Mouse (Mus musculus): ENCODE measurements around the gene Pacrg. TPM values are rescaled to one million over a fixed set of nuclear protein-coding genes. Genes with fewer than 3 reads are reported as not detected.

Pacrg gene
- polyA plus RNA-seq (2016; fragmentation: Nextera tagmentation; extraction: Ambion mirVana) = 4.9 and 7.4 TPM in 2 replicates

GRCm38 (mm10) chr17:10840148-10840707 is at the start of gene Pacrg, which contains the start of gene Prkn:
Gene Pacrg, minus strand, starts transcription at chr17:10840311.
Gene Prkn, plus strand, starts transcription at chr17:10840384.
- Histone ChIP-seq H3K36me3 (replicated peaks) (no peaks in the 10 kb centered on the region), H3K4me3 (replicated peaks) (peak within 1 kb of the TSS; percentile 61), H3K9me3 (no peaks in the 10 kb centered on the region), H3K27me3 (no peaks in the 10 kb centered on the region), H3K4me1 (peaks cover 8% of the 10 kb centered on the region), H3K9ac (peak within 1 kb of the TSS; percentile 66), H3K27ac (0 out of 2 replicates have a peak within 1 kb of the TSS, but pooled peaks have one; percentile 10), H3K4me2 (peak within 1 kb of the TSS; percentile 79)
- under 1% methylated on average over 45 of the region's 58 CpGs for WGBS
- peak; percentile 96 for ATAC-seq (ENCODE audit: low FRiP score)

- H3K36me3 ChIP-seq (replicated peaks) = no peaks in the 10 kb centered on the region
- no peak overlapping the region for H3K4me3 ChIP-seq (replicated peaks)
- ATAC-seq (ENCODE audit: low FRiP score) = 0 out of 2 replicates have a peak, but pooled peaks have one; percentile 30
- H3K27me3 ChIP-seq = no peaks in the 10 kb centered on the region
- peaks cover 7% of the 10 kb centered on the region; the same call in 1 of the 2 replicates for H3K4me1 ChIP-seq
- H3K4me2 ChIP-seq = no peak overlapping the region
- WGBS = 9% methylated on average over 4 of the region's 4 CpGs
- no peak overlapping the region for H3K27ac ChIP-seq
- no peaks in the 10 kb centered on the region for H3K9me3 ChIP-seq
- H3K9ac ChIP-seq = no peak overlapping the region
Observed at GRCm38 (mm10) chr17:10887924-10888323, 47.8 kb upstream of the Pacrg start.

GRCm38 (mm10) chr17:10882260-10882659 is 42.1 kb upstream of the Pacrg start:
- WGBS = 83% methylated on average over 1 of the region's 1 CpGs
- H3K9me3 ChIP-seq = no peaks in the 10 kb centered on the region
- no peaks in the 10 kb centered on the region for H3K4me1 ChIP-seq
- no peak overlapping the region for H3K27ac ChIP-seq
- no peaks in the 10 kb centered on the region for H3K27me3 ChIP-seq
- H3K36me3 ChIP-seq (replicated peaks) = no peaks in the 10 kb centered on the region
- H3K4me2 ChIP-seq = no peak overlapping the region
- no peak overlapping the region for H3K9ac ChIP-seq
- no peak overlapping the region for H3K4me3 ChIP-seq (replicated peaks)
- ATAC-seq (ENCODE audit: low FRiP score) = no peak

DNA sequence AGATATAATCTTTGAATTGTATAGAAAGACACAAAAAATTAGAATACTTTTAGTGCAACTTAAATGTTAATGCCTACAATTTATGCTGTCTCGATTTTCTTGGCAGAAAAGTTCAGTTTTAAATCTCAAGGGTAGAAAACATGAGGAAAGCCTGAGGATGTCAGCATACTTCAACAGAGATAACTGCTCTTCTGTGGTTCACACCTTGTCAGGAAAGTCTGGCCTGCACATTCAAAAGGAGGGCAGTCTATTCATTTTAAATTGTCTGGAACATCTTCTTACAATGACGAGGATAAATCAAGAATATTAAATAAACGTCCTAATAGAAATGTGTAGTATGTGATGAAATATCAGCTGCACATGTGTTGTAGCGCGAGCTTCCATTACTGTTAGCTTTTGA is 38.9 kb upstream of the Pacrg start:
- Histone ChIP-seq H3K27ac (no peak overlapping the region), H3K4me3 (replicated peaks) (no peak overlapping the region), H3K4me2 (no peak overlapping the region), H3K27me3 (no peaks in the 10 kb centered on the region), H3K36me3 (replicated peaks) (no peaks in the 10 kb centered on the region), H3K4me1 (no peaks in the 10 kb centered on the region), H3K9me3 (no peaks in the 10 kb centered on the region), H3K9ac (no peak overlapping the region)
- ATAC-seq (ENCODE audit: low FRiP score) = no peak
- 88% methylated on average over 5 of the region's 5 CpGs for WGBS

GRCm38 (mm10) chr17:10874208-10875187 is 34.4 kb upstream of the Pacrg start:
- H3K4me2 ChIP-seq = no peak overlapping the region
- no peaks in the 10 kb centered on the region for H3K27me3 ChIP-seq
- no peaks in the 10 kb centered on the region for H3K36me3 ChIP-seq (replicated peaks)
- no peak for ATAC-seq (ENCODE audit: low FRiP score)
- no peak overlapping the region for H3K4me3 ChIP-seq (replicated peaks)
- no peaks in the 10 kb centered on the region for H3K4me1 ChIP-seq
- H3K9ac ChIP-seq = no peak overlapping the region
- no peaks in the 10 kb centered on the region for H3K9me3 ChIP-seq
- H3K27ac ChIP-seq = no peak overlapping the region
- 87% methylated on average over 7 of the region's 7 CpGs for WGBS

GRCm38 (mm10) chr17:10854207-10854606 is 14.1 kb upstream of the Pacrg start:
- Histone ChIP-seq H3K27ac (no peak overlapping the region), H3K9me3 (no peaks in the 10 kb centered on the region), H3K36me3 (replicated peaks) (no peaks in the 10 kb centered on the region), H3K4me1 (no peaks in the 10 kb centered on the region), H3K27me3 (no peaks in the 10 kb centered on the region), H3K9ac (no peak overlapping the region), H3K4me3 (replicated peaks) (no peak overlapping the region), H3K4me2 (no peak overlapping the region)
- ATAC-seq (ENCODE audit: low FRiP score) = no peak
- WGBS = 90% methylated on average over 3 of the region's 3 CpGs

- peak overlapping the region; percentile 79 for H3K4me2 ChIP-seq
- peak overlapping the region; percentile 66 for H3K9ac ChIP-seq
- ATAC-seq (ENCODE audit: low FRiP score) = peak; percentile 59
- no peaks in the 10 kb centered on the region for H3K9me3 ChIP-seq
- peaks cover 8% of the 10 kb centered on the region for H3K4me1 ChIP-seq
- H3K4me3 ChIP-seq (replicated peaks) = peak overlapping the region; percentile 61
- no peaks in the 10 kb centered on the region for H3K36me3 ChIP-seq (replicated peaks)
- H3K27ac ChIP-seq = no peak overlapping the region
- no peaks in the 10 kb centered on the region for H3K27me3 ChIP-seq
- WGBS = 2% methylated on average over 20 of the region's 20 CpGs
Observed at GRCm38 (mm10) chr17:10840731-10841201, 655 bp upstream of the Pacrg start.

- Histone ChIP-seq H3K9me3 (no peaks in the 10 kb centered on the region), H3K4me2 (no peak overlapping the region), H3K27ac (no peak overlapping the region), H3K4me1 (no peaks in the 10 kb centered on the region), H3K27me3 (no peaks in the 10 kb centered on the region), H3K36me3 (replicated peaks) (no peaks in the 10 kb centered on the region), H3K4me3 (replicated peaks) (no peak overlapping the region), H3K9ac (no peak overlapping the region)
- WGBS = 79% methylated on average over 4 of the region's 4 CpGs
- ATAC-seq (ENCODE audit: low FRiP score) = no peak
Observed at GRCm38 (mm10) chr17:10818971-10819370, 21.1 kb downstream of the Pacrg start.

- WGBS = 82% methylated on average over 2 of the region's 2 CpGs
- Histone ChIP-seq H3K27me3 (no peaks in the 10 kb centered on the region), H3K4me1 (no peaks in the 10 kb centered on the region), H3K36me3 (replicated peaks) (no peaks in the 10 kb centered on the region), H3K9me3 (no peaks in the 10 kb centered on the region), H3K4me3 (replicated peaks) (no peak overlapping the region), H3K27ac (no peak overlapping the region), H3K4me2 (no peak overlapping the region), H3K9ac (no peak overlapping the region)
- no peak for ATAC-seq (ENCODE audit: low FRiP score)
Observed at GRCm38 (mm10) chr17:10808571-10808970, 31.5 kb downstream of the Pacrg start.

- Histone ChIP-seq H3K9me3 (no peaks in the 10 kb centered on the region), H3K4me2 (no peak overlapping the region), H3K9ac (no peak overlapping the region), H3K27me3 (no peaks in the 10 kb centered on the region), H3K27ac (no peak overlapping the region), H3K4me3 (replicated peaks) (no peak overlapping the region), H3K36me3 (replicated peaks) (no peaks in the 10 kb centered on the region), H3K4me1 (no peaks in the 10 kb centered on the region)
- WGBS = 77% methylated on average over 13 of the region's 13 CpGs
- ATAC-seq (ENCODE audit: low FRiP score) = no peak
Observed at GRCm38 (mm10) chr17:10807261-10807998, 32.7 kb downstream of the Pacrg start.

GRCm38 (mm10) chr17:10806692-10807091 is 33.4 kb downstream of the Pacrg start:
- H3K9me3 ChIP-seq = no peaks in the 10 kb centered on the region
- no peak overlapping the region for H3K9ac ChIP-seq
- no peaks in the 10 kb centered on the region for H3K27me3 ChIP-seq
- no peak overlapping the region for H3K27ac ChIP-seq
- no peaks in the 10 kb centered on the region for H3K36me3 ChIP-seq (replicated peaks)
- H3K4me3 ChIP-seq (replicated peaks) = no peak overlapping the region
- ATAC-seq (ENCODE audit: low FRiP score) = no peak
- H3K4me2 ChIP-seq = no peak overlapping the region
- 80% methylated on average over 4 of the region's 4 CpGs for WGBS
- H3K4me1 ChIP-seq = no peaks in the 10 kb centered on the region

- peaks cover 10% of the 10 kb centered on the region; the same call in 1 of the 2 replicates for H3K4me1 ChIP-seq
- H3K9me3 ChIP-seq = no peaks in the 10 kb centered on the region
- no peaks in the 10 kb centered on the region for H3K27me3 ChIP-seq
- no peak overlapping the region for H3K4me2 ChIP-seq
- no peak overlapping the region for H3K4me3 ChIP-seq (replicated peaks)
- no peak for ATAC-seq (ENCODE audit: low FRiP score)
- H3K27ac ChIP-seq = no peak overlapping the region
- H3K9ac ChIP-seq = no peak overlapping the region
- H3K36me3 ChIP-seq (replicated peaks) = no peaks in the 10 kb centered on the region
- WGBS = 53% methylated on average over 3 of the region's 3 CpGs
Observed at GRCm38 (mm10) chr17:10791661-10792060, 48.5 kb downstream of the Pacrg start.
